Mouse (Mus musculus): ENCODE measurements around the gene Grid1.

- no peak for TF ChIP-seq CTCF (IDR thresholded peaks at IDR 0.05; ENCODE audit: low read depth, low read length)
- TF ChIP-seq POLR2AphosphoS5 (IDR thresholded peaks at IDR 0.05; ENCODE audit: insufficient replicate concordance, low read depth, low read length) = no peak
- no peak for TF ChIP-seq GATA1 (IDR thresholded peaks at IDR 0.05; ENCODE audit: borderline replicate concordance, low read length)
These were observed 3.2 kb downstream of the Grid1 start for GRCm38 (mm10) chr14:34823136-34823535.
